Mouse (Mus musculus) embryonic stem cell, embryonic (primary cell): ENCODE measurements around the gene Prkg1.

Experiments
- CTCF ChIA-PET, 4 experiments: fragments of 300-600 bp in 2 of 4; fragments of 350-600 bp in 2 of 4; sonication (Branson Sonifier 250); formaldehyde crosslinking; loops; one replicate each; lab custom pipeline; 2022; ENCODE audit warnings: inconsistent platforms in 2 of 4; lab: Charles Lee
- POLR2A ChIA-PET, 4 experiments: fragments of 300-600 bp in 2 of 4; fragments of 350-600 bp in 2 of 4; sonication (Branson Sonifier 250); formaldehyde crosslinking; loops; one replicate each; lab custom pipeline; 2022; ENCODE audit warnings: antibody characterized with exemption in 4 of 4, inconsistent platforms in 1 of 4; lab: Charles Lee

The Prkg1 gene

GRCm38 (mm10) chr19:31755929-31756792, 8.7 kb downstream of the Prkg1 start:
- POLR2A ChIA-PET, result interaction anchor here in 2 of 4 experiments (0.5 to 0.7 kb wide), 2 partner anchors 9 to 938 kb away, joined by 3 to 11 read pairs; no protein-coding TSS in a partner anchor
- CTCF ChIA-PET, result interaction anchor here in 1 of 4 experiments (0.6 kb wide), 1 partner anchor 562 kb away, joined by 4 read pairs; no protein-coding TSS in a partner anchor

- CTCF ChIA-PET, result no interaction called here
- POLR2A ChIA-PET, result interaction anchor here in 1 of 4 experiments (1.2 kb wide), 1 partner anchor 217 kb away, joined by 3 read pairs; no protein-coding TSS in a partner anchor
Measured at GRCm38 (mm10) chr19:31754642-31755287, 10.1 kb downstream of the Prkg1 start.

GRCm38 (mm10) chr19:31750976-31751676, 13.7 kb downstream of the Prkg1 start:
- CTCF ChIA-PET, result interaction anchor here in 3 of 4 experiments (0.5 to 0.7 kb wide), 3 partner anchors 703 to 1333 kb away, joined by 3 to 5 read pairs (median 4); no protein-coding TSS in a partner anchor
- POLR2A ChIA-PET, result interaction anchor here in 1 of 4 experiments (1.4 kb wide), 1 partner anchor 16 kb away, joined by 4 read pairs; no protein-coding TSS in a partner anchor

GRCm38 (mm10) chr19:31746635-31747034, 18.2 kb downstream of the Prkg1 start:
- ChIA-PET CTCF (interaction anchor here (0.6 to 0.7 kb wide), 10 partner anchors 29 to 1456 kb away, joined by 3 to 8 read pairs (median 4); no protein-coding TSS in a partner anchor), POLR2A (no interaction called here)

GRCm38 (mm10) chr19:31743241-31744045, 21.4 kb downstream of the Prkg1 start:
- CTCF ChIA-PET, result no interaction called here
- POLR2A ChIA-PET, result no interaction called here

- CTCF ChIA-PET, result no interaction called here
Measured at GRCm38 (mm10) chr19:31714900-31715299, 49.9 kb downstream of the Prkg1 start.

GRCm38 (mm10) chr19:31714418-31714817, 50.4 kb downstream of the Prkg1 start:
- ChIA-PET CTCF (interaction anchor here in 1 of 4 experiments (0.6 kb wide), 1 partner anchor 27 kb away, joined by 3 read pairs; no protein-coding TSS in a partner anchor), POLR2A (no interaction called here)

More at GRCm38 (mm10) chr19:31714900-31715299, 49.9 kb downstream of the Prkg1 start:
- POLR2A ChIA-PET, result no interaction called here

- ChIA-PET CTCF (no interaction called here), POLR2A (no interaction called here)
Measured at GRCm38 (mm10) chr19:31713321-31713720, 51.5 kb downstream of the Prkg1 start.

GRCm38 (mm10) chr19:31710336-31710735, 54.5 kb downstream of the Prkg1 start:
- CTCF ChIA-PET, result no interaction called here
- POLR2A ChIA-PET, result no interaction called here

GRCm38 (mm10) chr19:31703991-31704390, 60.8 kb downstream of the Prkg1 start:
- ChIA-PET CTCF (interaction anchor here in 2 of 4 experiments (0.5 to 1.2 kb wide), 2 partner anchors 860 to 1040 kb away, joined by 3 read pairs; no protein-coding TSS in a partner anchor), POLR2A (no interaction called here)

- ChIA-PET POLR2A (interaction anchor here in 1 of 4 experiments (0.5 kb wide), 1 partner anchor 1096 kb away, joined by 5 read pairs; no protein-coding TSS in a partner anchor), CTCF (no interaction called here)
Measured at GRCm38 (mm10) chr19:31698916-31699315, 65.9 kb downstream of the Prkg1 start.

- ChIA-PET POLR2A (no interaction called here), CTCF (no interaction called here)
Measured at GRCm38 (mm10) chr19:31680821-31681220, 84.0 kb downstream of the Prkg1 start.

- ChIA-PET POLR2A (no interaction called here), CTCF (no interaction called here)
Measured at GRCm38 (mm10) chr19:31678324-31678723, 86.5 kb downstream of the Prkg1 start.

- ChIA-PET CTCF (no interaction called here), POLR2A (no interaction called here)
Measured at GRCm38 (mm10) chr19:31671726-31672125, 93.1 kb downstream of the Prkg1 start.

- ChIA-PET POLR2A (interaction anchor here in 1 of 4 experiments (1.6 kb wide), 1 partner anchor 99 kb away, joined by 4 read pairs; no protein-coding TSS in a partner anchor), CTCF (no interaction called here)
Measured at GRCm38 (mm10) chr19:31665007-31665406, 99.8 kb downstream of the Prkg1 start.

- POLR2A ChIA-PET, result interaction anchor here in 2 of 4 experiments (1.0 to 1.6 kb wide), 2 partner anchors 99 to 582 kb away, joined by 4 read pairs; partner anchors contain the start of gene Cstf2t (in 1 of the 2)
- CTCF ChIA-PET, result interaction anchor here in 1 of 4 experiments (0.6 kb wide), 1 partner anchor 797 kb away, joined by 3 read pairs; no protein-coding TSS in a partner anchor
Measured at GRCm38 (mm10) chr19:31664159-31664991, 100.5 kb downstream of the Prkg1 start.
